Mouse (Mus musculus) embryo, embryonic 10.5 days (tissue): ENCODE results near the gene Fbxw19.
"Not testable (repeated sequence)": the region's sequence is repeated elsewhere in the genome, so short reads cannot be mapped to it uniquely, and the experiment has no call there.

ENCODE experiments used
- DNase-seq: peaks from one replicate; pipeline ENCODE4 v3.0.0-alpha.2; 2015; ENCODE audit warnings: low spot score

Gene Fbxw19

GRCm38 (mm10) chr9:109495775-109496174 is at the start of gene Fbxw19:
Fbxw19 (minus strand) TSS chr9:109495875.
- not testable (repeated sequence) for DNase-seq

GRCm38 (mm10) chr9:109523385-109524064 is 27.9 kb upstream of the Fbxw19 start:
- DNase-seq, result no peak

- no peak for DNase-seq
Measured at GRCm38 (mm10) chr9:109449040-109449439, 46.6 kb downstream of the Fbxw19 start, which contains the start of gene Fbxw16. Fbxw16 (minus strand) TSS chr9:109449140.

GRCm38 (mm10) chr9:109432956-109433355 is 62.7 kb downstream of the Fbxw19 start:
- DNase-seq, result no peak
